Mouse (Mus musculus) limb, embryonic 13.5 days (tissue): ENCODE results near the gene Prr3. TPM values are rescaled to one million over a fixed set of nuclear protein-coding genes. Genes with fewer than 3 reads are reported as not detected.

ENCODE experiments used
- ATAC-seq: fragments of 200-750 bp; cut with Nextera tagmentation; 2 replicates; pipeline ENCODE4 v1.8.0; 2017; ENCODE audit warnings: low read depth, moderate number of reproducible peaks, moderate TSS enrichment; ENCODE audit not compliant: low FRiP score
- H3K27ac ChIP-seq: fragments of 300-500 bp; sonication (generic); 2 replicates; pipeline ENCODE4 v1.5.1; 2015; ENCODE audit warnings: inconsistent platforms, mild to moderate bottlenecking, moderate library complexity
- H3K27me3 ChIP-seq: fragments of 300-500 bp; sonication (generic); 2 replicates; pipeline ENCODE4 v1.6.1; 2015; ENCODE audit warnings: mild to moderate bottlenecking, inconsistent platforms
- H3K36me3 ChIP-seq: fragments of 300-500 bp; sonication (generic); 2 replicates; pipeline ENCODE4 v1.6.1; 2015; ENCODE audit warnings: inconsistent platforms, mild to moderate bottlenecking, moderate library complexity
- H3K4me1 ChIP-seq: fragments of 300-500 bp; sonication (generic); 2 replicates; pipeline ENCODE4 v1.6.1; 2015; ENCODE audit warnings: inconsistent platforms
- H3K4me2 ChIP-seq: fragments of 300-500 bp; sonication (generic); replicated peaks from 2 replicates; pipeline ENCODE4 v1.6.1; 2015; ENCODE audit warnings: inconsistent platforms, mild to moderate bottlenecking, moderate library complexity
- H3K4me3 ChIP-seq: fragments of 300-500 bp; sonication (generic); 2 replicates; pipeline ENCODE4 v1.5.1; 2015; ENCODE audit warnings: moderate library complexity, mild to moderate bottlenecking, inconsistent platforms
- H3K9ac ChIP-seq: fragments of 300-500 bp; sonication (generic); 2 replicates; pipeline ENCODE4 v1.6.1; 2015; ENCODE audit warnings: mild to moderate bottlenecking, inconsistent platforms
- H3K9me3 ChIP-seq: fragments of 300-500 bp; sonication (generic); 2 replicates; pipeline ENCODE4 v1.6.1; 2016; ENCODE audit warnings: inconsistent platforms
- WGBS: fragments of 180-500 bp; shearing (Covaris S2); methylation state at CpG from one replicate; pipeline ENCODE4 v1.1.7; 2015; 5-methylcytosine and 5-hydroxymethylcytosine counted together
- microRNA counts: library from miRNA; unstranded; fragments of <30 nt; microRNA quantifications from one replicate; lab custom pipeline; 2016
- microRNA-seq: library from miRNA; unstranded; fragments of <30 nt; microRNA quantifications from one replicate; pipeline ENCODE4, GENCODE M21; 2016
- polyA plus RNA-seq: library from polyadenylated mRNA; unstranded; fragments of >200 nt; fragmentation: Nextera tagmentation; extraction: Ambion mirVana; gene quantifications from 2 replicates; pipeline ENCODE4 v1.2.1, GENCODE M21; 2015

The Prr3 gene
- polyA plus RNA-seq, 1 experiment from 2014 or later, result 46.4 TPM

- Histone ChIP-seq H3K4me1 (no peaks in the 10 kb centered on the region), H3K27ac (no peak overlapping the region), H3K4me3 (no peak overlapping the region), H3K9ac (no peak overlapping the region), H3K27me3 (no peaks in the 10 kb centered on the region), H3K9me3 (no peaks in the 10 kb centered on the region), H3K4me2 (no peak overlapping the region), H3K36me3 (peaks cover 87% of the 10 kb centered on the region)
- 87% methylated on average over 1 of the region's 1 CpGs for WGBS
- no peak for ATAC-seq
Observed at GRCm38 (mm10) chr17:35927471-35927870, 52.6 kb downstream of the Prr3 start.

- ATAC-seq, result no peak
- Histone ChIP-seq H3K27me3 (no peaks in the 10 kb centered on the region), H3K27ac (no peak overlapping the region), H3K9ac (no peak overlapping the region), H3K4me3 (no peak overlapping the region), H3K4me2 (no peak overlapping the region), H3K4me1 (peaks cover 22% of the 10 kb centered on the region), H3K36me3 (peaks cover 60% of the 10 kb centered on the region), H3K9me3 (no peaks in the 10 kb centered on the region)
- WGBS, result 90% methylated on average over 4 of the region's 4 CpGs
Observed at GRCm38 (mm10) chr17:35923281-35923680, 56.8 kb downstream of the Prr3 start.

- no peak overlapping the region for H3K27ac ChIP-seq
- ATAC-seq, result no peak
- H3K4me1 ChIP-seq, result peaks cover 22% of the 10 kb centered on the region
- H3K4me3 ChIP-seq, result no peak overlapping the region
- H3K27me3 ChIP-seq, result no peaks in the 10 kb centered on the region
- WGBS, result 83% methylated on average over 3 of the region's 3 CpGs
- no peaks in the 10 kb centered on the region for H3K9me3 ChIP-seq
- H3K9ac ChIP-seq, result no peak overlapping the region
- H3K36me3 ChIP-seq, result peaks cover 53% of the 10 kb centered on the region
- H3K4me2 ChIP-seq, result no peak overlapping the region
Observed at GRCm38 (mm10) chr17:35922566-35922965, 57.5 kb downstream of the Prr3 start.

MicroRNA genes within 50 kb of the gene (microRNA counts, 519-probe panel; counts per million panel counts)
- microRNA mmu-miR-877 (lab: Ali Mortazavi, UCI), result 1,070 counts per million, percentile 7 among the panel's probes with 10 or more counts

Small RNAs within 50 kb of the gene (microRNA-seq; reads per million reads assigned to microRNA genes)
- gene Mir877, result 38.1 reads per million, percentile 41 among the genes with 10 or more reads in this experiment

Other genes starting within 250 kb of the Prr3 start
- 13.7 and 14.7 TPM in 2 replicates for gene Ier3, start 158.6 kb downstream of the Prr3 start, polyA plus RNA-seq
- gene Flot1, start 157.0 kb downstream of the Prr3 start, polyA plus RNA-seq, result 50.2 and 57.5 TPM in 2 replicates
- 1,168 and 1,170 TPM in 2 replicates for gene Tubb5, start 141.9 kb downstream of the Prr3 start, polyA plus RNA-seq
- 13.5 and 15.5 TPM in 2 replicates for gene Mdc1, start 138.7 kb downstream of the Prr3 start, polyA plus RNA-seq
- 54.9 and 55.1 TPM in 2 replicates for gene Nrm, start 118.9 kb downstream of the Prr3 start, polyA plus RNA-seq
- gene Ppp1r18, start 114.6 kb downstream of the Prr3 start, polyA plus RNA-seq, result 22.4 and 27.6 TPM in 2 replicates
- 41.8 and 42.5 TPM in 2 replicates for gene Dhx16, start 100.4 kb downstream of the Prr3 start, polyA plus RNA-seq
- gene 2310061I04Rik, start 82.8 kb downstream of the Prr3 start, polyA plus RNA-seq, result 21.9 and 25.0 TPM in 2 replicates
- 128 and 139 TPM in 2 replicates for gene Atat1, start 70.2 kb downstream of the Prr3 start, polyA plus RNA-seq
- gene Mrps18b, start 63.8 kb downstream of the Prr3 start, polyA plus RNA-seq, result 67.1 and 67.5 TPM in 2 replicates
- 42.4 and 43.7 TPM in 2 replicates for gene Ppp1r10, start 63.8 kb downstream of the Prr3 start, polyA plus RNA-seq
- 104 and 109 TPM in 2 replicates for gene Abcf1, start 10.5 kb downstream of the Prr3 start, polyA plus RNA-seq
- 60.8 and 65.1 TPM in 2 replicates for gene Gnl1, start 385 bp downstream of the Prr3 start, polyA plus RNA-seq
- gene H2-T24, start 40.3 kb upstream of the Prr3 start, polyA plus RNA-seq, result 3.4 and 4.1 TPM in 2 replicates
- 7.3 TPM in 2 replicates for gene H2-T23, start 52.6 kb upstream of the Prr3 start, polyA plus RNA-seq
- gene H2-T22, start 62.5 kb upstream of the Prr3 start, polyA plus RNA-seq, result 18.8 and 21.1 TPM in 2 replicates
- not detected in 2 replicates for gene Gm6034, start 62.7 kb upstream of the Prr3 start, polyA plus RNA-seq
- not detected in 2 replicates for gene Gm11127, start 78.1 kb upstream of the Prr3 start, polyA plus RNA-seq
- not detected in 2 replicates for gene Gm19684, start 141.4 kb upstream of the Prr3 start, polyA plus RNA-seq
- gene Gm7030, start 149.2 kb upstream of the Prr3 start, polyA plus RNA-seq, result not detected in 2 replicates
- gene Gm8909, start 188.3 kb upstream of the Prr3 start, polyA plus RNA-seq, result not detected in 2 replicates
- 0.09 TPM in 1 of 2 replicates, not detected in the other for gene H2-T3, start 210.1 kb upstream of the Prr3 start, polyA plus RNA-seq